Mouse (Mus musculus): ENCODE results near the gene Mtx1. TPM values are rescaled to one million over a fixed set of nuclear protein-coding genes. Genes with fewer than 3 reads are reported as not detected.

Mtx1 gene
- polyA plus RNA-seq, 1 experiment from 2014 or later = 129 TPM

DNA sequence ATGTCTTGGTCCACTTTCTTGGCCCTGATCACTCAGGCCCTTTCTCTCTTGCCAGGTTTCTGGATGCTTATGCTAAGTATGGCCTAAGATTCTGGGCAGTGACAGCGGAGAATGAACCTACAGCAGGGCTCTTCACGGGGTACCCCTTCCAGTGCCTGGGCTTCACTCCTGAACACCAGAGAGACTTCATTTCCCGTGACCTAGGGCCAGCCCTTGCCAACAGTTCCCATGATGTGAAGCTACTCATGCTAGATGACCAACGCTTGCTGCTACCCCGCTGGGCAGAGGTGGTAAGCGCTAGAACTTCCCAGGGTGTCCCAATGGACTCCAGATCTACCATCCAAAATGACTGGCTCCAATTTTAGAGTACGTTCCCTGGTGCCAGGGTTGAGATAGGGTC lies 20.8 kb downstream of the Mtx1 start:
- no peak overlapping the region for H3K9ac ChIP-seq (ENCODE audit: low read length)
- peaks cover 34% of the 10 kb centered on the region for H3K36me3 ChIP-seq (ENCODE audit: control insufficient read depth, insufficient read depth, low read length)
- 90% methylated on average over 7 of the region's 7 CpGs for WGBS
- H3K4me3 ChIP-seq (ENCODE audit: low read depth, low read length) = no peak overlapping the region
- 0 out of 2 replicates have a peak, but pooled peaks cover 2% of the 10 kb centered on the region for H3K4me1 ChIP-seq (replicated peaks; ENCODE audit: control insufficient read depth, insufficient read depth)
- H3K27me3 ChIP-seq (ENCODE audit: control insufficient read depth, insufficient read depth, low read length) = no peaks in the 10 kb centered on the region
- H3K9me3 ChIP-seq (ENCODE audit: control insufficient read depth, low read length) = no peaks in the 10 kb centered on the region
- no peak for DNase-seq (ENCODE audit: low spot score)
- ATAC-seq (ENCODE audit: low FRiP score, low TSS enrichment) = no peak
- H3K4me2 ChIP-seq (replicated peaks; ENCODE audit: low read depth) = no peak overlapping the region
- TF ChIP-seq CTCF (IDR thresholded peaks at IDR 0.05; ENCODE audit: low read depth) (no peak), EP300 (optimal IDR thresholded peaks at IDR 0.05) (no peak)
- peak overlapping the region; percentile 49 for H3K27ac ChIP-seq (replicated peaks)

DNA sequence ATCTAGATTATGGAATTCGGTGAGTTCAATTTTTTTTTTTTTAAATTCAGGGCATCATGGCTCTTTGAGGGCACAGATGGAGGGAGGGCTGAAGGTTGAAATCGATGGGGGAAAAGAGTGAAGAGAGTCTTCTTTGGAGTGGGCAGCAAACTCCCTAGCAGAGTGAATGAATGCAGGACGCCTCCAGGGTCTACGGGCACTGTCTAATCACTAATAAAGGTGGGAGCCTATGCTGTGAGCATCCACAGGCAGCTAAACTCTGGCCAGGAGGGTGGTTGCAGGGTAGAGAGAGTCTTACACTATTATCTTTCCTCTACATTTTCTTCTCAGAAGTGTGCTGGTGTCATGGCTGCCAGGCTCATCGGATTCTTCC lies 23.8 kb downstream of the Mtx1 start:
- 0 out of 2 replicates have a peak, but pooled peaks cover 2% of the 10 kb centered on the region for H3K4me1 ChIP-seq (replicated peaks; ENCODE audit: control insufficient read depth, insufficient read depth)
- peak overlapping the region; percentile 64 for H3K4me2 ChIP-seq (replicated peaks; ENCODE audit: low read depth)
- WGBS = 41% methylated on average over 5 of the region's 5 CpGs
- no peak for DNase-seq (ENCODE audit: low spot score)
- no peaks in the 10 kb centered on the region for H3K27me3 ChIP-seq (ENCODE audit: control insufficient read depth, insufficient read depth, low read length)
- H3K9ac ChIP-seq (ENCODE audit: low read length) = peak overlapping the region; percentile 68
- H3K27ac ChIP-seq (replicated peaks) = peak overlapping the region; percentile 56
- no peak for TF ChIP-seq EP300 (optimal IDR thresholded peaks at IDR 0.05)
- TF ChIP-seq CTCF (IDR thresholded peaks at IDR 0.05; ENCODE audit: low read depth) = no peak
- H3K36me3 ChIP-seq (ENCODE audit: control insufficient read depth, insufficient read depth, low read length) = peaks cover 19% of the 10 kb centered on the region
- H3K9me3 ChIP-seq (ENCODE audit: control insufficient read depth, low read length) = no peaks in the 10 kb centered on the region
- ATAC-seq (ENCODE audit: low FRiP score, low TSS enrichment) = peak; percentile 27; the same call in 1 of the 2 replicates
- peak overlapping the region; percentile 57 for H3K4me3 ChIP-seq (ENCODE audit: low read depth, low read length)

DNA sequence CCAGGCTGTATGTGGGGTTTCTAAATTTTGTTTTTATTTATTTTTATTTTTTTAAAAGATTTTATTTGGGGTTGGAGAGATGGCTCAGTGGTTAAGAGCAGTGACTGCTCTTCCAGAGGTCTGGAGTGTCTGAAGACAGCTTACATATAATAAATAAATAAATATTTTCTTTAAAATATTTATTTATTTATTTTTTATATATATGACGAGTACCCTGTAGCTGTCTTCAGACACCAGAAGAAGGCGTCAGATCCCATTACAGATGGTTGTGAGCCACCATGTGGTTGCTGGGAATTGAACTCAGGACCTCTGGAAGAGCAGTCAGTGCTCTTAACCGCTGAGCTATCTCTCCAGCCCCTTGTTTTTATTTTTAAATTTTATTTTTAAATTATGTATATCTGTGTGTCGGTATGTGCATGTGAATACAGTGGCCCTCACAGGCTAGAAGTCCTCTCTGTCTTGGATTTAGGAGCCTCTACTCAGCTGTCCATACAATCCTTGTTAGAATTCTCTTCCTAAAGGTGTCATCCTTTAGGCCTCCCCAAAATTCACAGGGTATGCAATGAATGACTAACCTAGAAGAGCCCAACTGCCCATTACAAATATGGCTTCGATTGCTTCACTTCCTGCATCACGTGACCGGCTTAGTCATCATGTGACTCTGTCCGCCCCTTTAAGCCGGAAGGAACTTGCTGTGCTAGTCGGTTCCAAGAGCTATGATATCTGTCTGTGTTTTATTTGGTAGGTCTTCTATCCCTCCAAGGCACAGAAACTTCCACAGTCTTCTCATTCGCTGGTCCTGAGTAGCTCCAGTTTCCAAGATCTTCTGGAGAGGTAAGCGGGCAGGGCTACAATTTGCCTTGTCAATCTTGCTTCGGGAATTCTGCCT lies 24.4 kb downstream of the Mtx1 start, which contains the start of gene Gba:
TSS of gene Gba (plus strand) at position 676 of the 889 bp plus-strand sequence.
- H3K4me3 ChIP-seq (ENCODE audit: low read depth, low read length) = peak within 1 kb of the TSS; percentile 57
- H3K27me3 ChIP-seq (ENCODE audit: control insufficient read depth, insufficient read depth, low read length) = no peaks in the 10 kb centered on the region
- peak; percentile 86 for DNase-seq (ENCODE audit: low spot score)
- ATAC-seq (ENCODE audit: low FRiP score, low TSS enrichment) = peak; percentile 81
- no peak for TF ChIP-seq CTCF (IDR thresholded peaks at IDR 0.05; ENCODE audit: low read depth)
- peak; percentile 35 for TF ChIP-seq EP300 (optimal IDR thresholded peaks at IDR 0.05)
- peak within 1 kb of the TSS; percentile 64 for H3K4me2 ChIP-seq (replicated peaks; ENCODE audit: low read depth)
- peak within 1 kb of the TSS; percentile 68 for H3K9ac ChIP-seq (ENCODE audit: low read length)
- H3K4me1 ChIP-seq (replicated peaks; ENCODE audit: control insufficient read depth, insufficient read depth) = 0 out of 2 replicates have a peak, but pooled peaks cover 2% of the 10 kb centered on the region
- WGBS = 22% methylated on average over 13 of the region's 13 CpGs
- peak within 1 kb of the TSS; percentile 56 for H3K27ac ChIP-seq (replicated peaks)
- H3K36me3 ChIP-seq (ENCODE audit: control insufficient read depth, insufficient read depth, low read length) = peaks cover 14% of the 10 kb centered on the region
- H3K9me3 ChIP-seq (ENCODE audit: control insufficient read depth, low read length) = no peaks in the 10 kb centered on the region

DNA sequence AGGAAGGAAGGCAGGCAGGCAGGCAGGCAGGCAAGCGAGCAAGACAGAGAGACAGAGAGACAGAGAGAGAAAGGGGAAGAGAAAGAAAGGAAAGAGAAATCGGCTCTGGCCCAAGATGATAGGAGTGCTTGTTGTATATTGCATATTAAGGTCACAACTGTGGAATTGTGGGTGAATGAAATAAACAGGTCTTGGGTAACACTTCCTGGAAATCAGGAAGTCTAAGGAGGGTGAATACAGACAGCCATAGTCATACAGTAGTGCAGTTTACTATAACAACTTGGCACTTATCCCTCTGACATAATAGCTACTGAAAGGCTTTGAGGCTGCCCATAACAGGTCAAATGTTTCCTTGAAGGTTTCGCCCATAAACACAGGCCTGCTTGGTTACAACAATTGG lies 27.0 kb downstream of the Mtx1 start:
- ATAC-seq (ENCODE audit: low FRiP score, low TSS enrichment) (no peak), DNase-seq (ENCODE audit: low spot score) (no peak)
- Histone ChIP-seq H3K4me2 (replicated peaks; ENCODE audit: low read depth) (no peak overlapping the region), H3K9me3 (ENCODE audit: control insufficient read depth, low read length) (no peaks in the 10 kb centered on the region), H3K4me3 (ENCODE audit: low read depth, low read length) (no peak overlapping the region), H3K36me3 (ENCODE audit: control insufficient read depth, insufficient read depth, low read length) (no peaks in the 10 kb centered on the region), H3K4me1 (replicated peaks; ENCODE audit: control insufficient read depth, insufficient read depth) (0 out of 2 replicates have a peak, but pooled peaks cover 2% of the 10 kb centered on the region), H3K9ac (ENCODE audit: low read length) (no peak overlapping the region), H3K27ac (replicated peaks) (no peak overlapping the region), H3K27me3 (ENCODE audit: control insufficient read depth, insufficient read depth, low read length) (no peaks in the 10 kb centered on the region)
- WGBS = 76% methylated on average over 3 of the region's 3 CpGs
- no peak for TF ChIP-seq CTCF (IDR thresholded peaks at IDR 0.05; ENCODE audit: low read depth)
- TF ChIP-seq EP300 (optimal IDR thresholded peaks at IDR 0.05) = no peak

DNA sequence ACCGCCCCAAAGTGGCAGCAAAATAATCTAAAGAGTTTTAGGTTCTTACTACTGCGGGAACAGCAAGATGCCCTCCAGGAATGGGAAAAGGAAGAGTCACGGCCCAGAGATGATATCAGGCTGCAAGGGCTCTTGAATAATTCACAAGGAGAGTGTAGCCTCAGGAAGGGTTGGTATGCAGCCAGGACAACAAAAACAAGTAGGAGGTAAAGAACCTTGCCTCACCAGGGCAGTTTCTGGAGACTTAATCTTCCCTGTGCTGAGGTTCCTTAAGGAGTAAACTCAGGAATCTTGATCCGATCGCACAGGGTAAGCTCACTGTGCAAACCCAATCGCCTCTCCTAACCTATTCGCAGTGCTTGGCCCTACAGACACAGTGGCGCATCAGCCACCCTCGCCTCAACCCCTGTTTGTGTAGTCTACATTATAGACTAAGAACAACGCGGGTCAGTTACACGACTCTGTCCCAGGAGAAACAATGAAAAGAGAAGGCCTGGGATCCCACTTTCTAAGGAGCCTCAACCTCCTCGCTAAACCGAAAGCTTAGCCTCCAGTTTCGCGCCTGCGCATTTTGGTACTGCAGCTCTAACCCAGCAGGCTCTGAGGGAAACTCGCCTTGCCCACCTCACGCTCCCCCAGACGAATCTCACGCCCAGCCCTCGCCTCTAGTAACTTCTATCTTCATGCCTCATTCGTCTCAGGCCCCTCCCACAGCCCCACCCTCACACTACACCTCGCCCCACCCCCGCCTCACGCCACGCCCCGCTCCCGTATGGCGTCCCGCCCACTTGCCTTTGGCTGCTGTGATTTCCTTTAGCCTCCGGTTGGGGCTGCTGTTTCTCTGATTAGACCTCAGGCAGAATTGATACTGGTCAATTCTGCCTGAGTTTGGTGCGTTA lies 30.7 kb downstream of the Mtx1 start:
- peak overlapping the region; percentile 65 for H3K9ac ChIP-seq (ENCODE audit: low read length)
- no peaks in the 10 kb centered on the region for H3K36me3 ChIP-seq (ENCODE audit: control insufficient read depth, insufficient read depth, low read length)
- H3K4me3 ChIP-seq (ENCODE audit: low read depth, low read length) = peak overlapping the region; percentile 45
- TF ChIP-seq EP300 (optimal IDR thresholded peaks at IDR 0.05) = no peak
- TF ChIP-seq CTCF (IDR thresholded peaks at IDR 0.05; ENCODE audit: low read depth) = peak; percentile 78
- peak; percentile 97 for DNase-seq (ENCODE audit: low spot score)
- no peaks in the 10 kb centered on the region for H3K4me1 ChIP-seq (replicated peaks; ENCODE audit: control insufficient read depth, insufficient read depth)
- H3K9me3 ChIP-seq (ENCODE audit: control insufficient read depth, low read length) = no peaks in the 10 kb centered on the region
- 7% methylated on average over 33 of the region's 33 CpGs for WGBS
- peak; percentile 96 for ATAC-seq (ENCODE audit: low FRiP score, low TSS enrichment)
- H3K4me2 ChIP-seq (replicated peaks; ENCODE audit: low read depth) = peak overlapping the region; percentile 64
- peak overlapping the region; percentile 86 for H3K27ac ChIP-seq (replicated peaks)
- no peaks in the 10 kb centered on the region for H3K27me3 ChIP-seq (ENCODE audit: control insufficient read depth, insufficient read depth, low read length)

Measured in stomach, postnatal 0 days (tissue).